Mouse (Mus musculus): Measurements from ENCODE around the gene Tmem145. TPM values are rescaled to one million over a fixed set of nuclear protein-coding genes. Genes with fewer than 3 reads are reported as not detected.
A peak's percentile ranks its signal among the peaks of the same experiment; 100 is the strongest.
"Not testable (repeated sequence)": the region's sequence is repeated elsewhere in the genome, so short reads cannot be mapped to it uniquely, and the experiment has no call there.

Gene Tmem145
- total RNA-seq (2021), result 10 to 100 TPM; 66.4 to 70.3 TPM
- long read RNA-seq, transcript Tmem145-201 (15 exons, 2,298 nt), result major isoform, 22 of 60 reads
- long read RNA-seq, partial matches to known transcripts, result 22 of 60 reads
- long read RNA-seq, other reads (novel, unspliced or antisense), result 13 of 60 reads

- DNase-seq (ENCODE audit: low spot score in 2 of 2), result peak; percentile 49 to 57
These were observed at the start of gene Tmem145 for GRCm38 (mm10) chr7:25305956-25306613. Gene Tmem145 (plus strand): TSS chr7:25306106.

DNA sequence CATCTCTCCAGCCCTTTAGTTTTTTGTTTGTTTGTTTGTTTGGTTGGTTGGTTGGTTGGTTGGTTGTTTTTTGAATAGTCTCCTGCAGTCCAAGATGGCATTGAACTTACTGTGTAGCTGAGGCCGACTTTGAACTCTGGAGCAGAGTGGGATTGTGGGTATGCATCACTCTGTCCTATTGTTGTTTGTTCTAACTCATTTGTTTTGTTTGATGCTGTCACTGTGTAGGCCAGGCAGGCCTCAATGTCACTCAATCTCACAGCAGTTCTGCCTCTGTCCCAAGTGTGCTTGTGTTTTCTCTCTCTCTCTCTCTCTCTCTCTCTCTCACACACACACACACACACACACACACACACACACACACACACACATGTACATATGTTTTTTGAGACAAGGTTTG, 44.0 kb upstream of the Tmem145 start:
- DNase-seq (ENCODE audit: low spot score in 2 of 2), result no peak

GRCm38 (mm10) chr7:25263968-25264870, 41.7 kb upstream of the Tmem145 start:
- DNase-seq (ENCODE audit: low spot score in 2 of 2), result no peak

DNA sequence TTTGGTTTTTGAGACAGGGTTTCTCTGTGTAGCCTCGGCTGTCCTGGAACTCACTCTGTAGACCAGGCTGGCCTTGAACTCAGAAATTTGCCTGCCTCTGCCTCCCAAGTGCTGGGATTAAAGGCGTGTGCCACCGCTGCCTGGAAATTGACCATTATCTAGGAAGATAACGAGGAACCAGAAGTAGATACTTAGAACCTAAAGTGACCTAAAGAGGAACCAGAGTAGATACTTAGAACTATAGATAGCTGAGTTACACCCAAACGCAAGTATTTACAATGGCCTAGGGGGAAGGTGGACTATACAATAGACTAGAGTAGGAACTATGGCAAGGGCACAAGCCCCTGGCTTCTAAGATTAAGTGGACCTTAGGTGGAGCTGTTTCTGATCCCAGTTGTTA, 40.2 kb upstream of the Tmem145 start:
- not testable (repeated sequence) for DNase-seq (ENCODE audit: low spot score in 2 of 2)

DNA sequence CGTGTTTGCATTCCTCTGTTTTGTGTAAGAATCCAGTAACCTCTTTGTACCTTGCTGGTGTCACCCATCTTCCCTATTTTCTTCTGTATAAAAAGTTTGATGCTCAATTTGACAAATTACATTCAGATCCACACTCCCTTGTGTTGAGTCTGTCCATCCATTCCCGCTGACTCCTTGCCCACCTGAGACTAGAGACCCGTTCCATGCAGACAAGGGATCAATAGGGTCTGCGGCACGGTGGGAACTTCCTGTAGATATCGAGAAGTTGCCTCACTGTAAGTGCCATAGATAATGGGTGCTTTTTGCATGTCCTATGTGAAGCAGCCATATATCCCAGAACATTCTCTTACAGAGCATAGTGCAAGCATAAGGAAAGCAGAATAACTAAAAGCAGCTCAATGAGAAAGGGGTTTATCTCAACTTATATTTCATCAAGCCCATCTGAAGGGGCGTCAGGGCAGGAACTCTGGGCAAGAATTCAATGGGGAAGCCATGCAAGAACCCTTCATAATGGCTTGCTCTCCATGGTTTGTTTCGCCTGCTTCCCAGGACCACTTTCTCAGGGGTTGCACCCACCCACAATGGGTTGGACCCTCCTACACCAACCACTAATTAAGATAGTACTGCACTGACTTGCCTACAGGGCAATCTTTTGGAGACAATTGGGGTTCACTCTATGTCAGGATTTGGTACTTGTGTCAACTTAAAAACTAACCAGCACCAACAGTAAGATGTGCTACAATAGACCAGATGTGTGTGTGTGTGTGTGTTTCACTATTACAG, 39.5 kb upstream of the Tmem145 start:
- DNase-seq (ENCODE audit: low spot score in 2 of 2), result no peak

DNA sequence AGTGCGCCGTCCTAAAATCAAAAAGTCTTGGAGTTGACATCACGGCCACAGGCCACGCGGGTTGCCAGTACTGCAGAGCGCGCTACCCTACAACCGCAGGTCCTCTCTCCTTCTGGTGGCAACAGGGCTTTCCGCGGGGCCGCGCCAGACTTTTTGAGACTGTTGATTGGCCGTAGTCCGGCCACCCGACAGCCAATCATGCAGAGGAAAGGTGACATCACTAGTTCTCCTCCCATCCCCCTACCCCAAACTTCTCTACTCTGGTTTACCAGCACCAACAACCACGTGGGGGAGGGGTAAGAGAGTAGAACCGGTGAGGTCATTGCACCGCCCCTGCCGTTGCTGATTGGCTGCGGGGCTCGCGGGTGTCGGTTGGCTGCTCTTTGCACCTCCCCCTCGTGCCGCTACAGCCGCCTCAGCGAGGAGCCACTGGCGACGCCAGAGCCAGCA, 38.6 kb upstream of the Tmem145 start, which contains the start of gene Cic:
Gene Cic, plus strand, starts transcription at position 404 of the 450 bp plus-strand sequence.
- peak; percentile 98 for DNase-seq (ENCODE audit: low spot score in 2 of 2)

- peak; percentile 97 to 99 for DNase-seq (ENCODE audit: low spot score in 2 of 2)
These were observed 38.0 kb upstream of the Tmem145 start for GRCm38 (mm10) chr7:25267751-25268463.

DNA sequence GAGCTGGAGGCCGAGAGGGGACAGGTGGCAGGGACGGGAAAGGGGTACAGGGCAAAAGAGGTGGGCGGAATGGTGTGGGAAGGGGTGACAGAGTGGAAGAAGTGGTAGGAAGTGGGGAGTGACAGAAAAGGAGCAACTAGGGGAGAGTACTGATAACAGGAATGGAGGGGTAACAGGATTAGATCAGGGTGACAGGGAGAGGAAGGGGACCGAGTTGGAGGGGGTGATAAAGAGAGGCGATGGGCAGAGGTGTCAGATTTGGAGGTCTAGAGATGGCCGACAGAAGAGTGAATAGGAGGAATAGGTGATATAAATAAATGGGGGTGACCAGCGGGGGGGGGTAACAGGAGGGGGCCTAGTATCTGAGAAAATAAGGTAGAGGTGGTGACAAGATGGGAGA, 37.3 kb upstream of the Tmem145 start:
- DNase-seq (ENCODE audit: low spot score in 2 of 2), result no peak

DNA sequence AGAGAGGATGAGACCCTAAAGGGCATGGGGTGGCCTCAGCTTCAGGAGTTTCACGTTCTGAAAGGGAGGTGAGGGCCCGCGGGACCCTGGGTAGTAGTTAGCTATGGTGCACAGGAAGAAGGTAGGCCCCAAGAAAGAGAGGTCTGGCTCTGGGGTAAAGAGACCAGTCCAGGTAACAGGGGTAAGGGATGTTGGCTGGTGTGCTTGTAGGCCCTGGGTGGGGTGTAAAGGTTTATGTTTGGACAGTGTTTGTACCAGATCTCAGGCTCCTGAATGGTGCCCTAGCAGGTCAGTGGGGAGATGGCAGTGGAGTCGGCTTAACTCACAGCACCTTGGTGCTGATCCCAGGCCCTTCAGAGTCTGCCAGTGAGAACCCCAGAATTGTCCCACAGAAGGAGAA, 36.9 kb upstream of the Tmem145 start:
- no peak for DNase-seq (ENCODE audit: low spot score in 2 of 2)

GRCm38 (mm10) chr7:25269545-25270271, 36.2 kb upstream of the Tmem145 start:
- DNase-seq (ENCODE audit: low spot score in 2 of 2), result peak; percentile 9 to 12

GRCm38 (mm10) chr7:25270652-25271633, 35.0 kb upstream of the Tmem145 start:
- DNase-seq (ENCODE audit: low spot score in 2 of 2), result peak in 1 of 2 experiments; percentile 11

- DNase-seq (ENCODE audit: low spot score in 2 of 2), result no peak
These were observed 34.1 kb upstream of the Tmem145 start for GRCm38 (mm10) chr7:25271651-25272444.

DNA sequence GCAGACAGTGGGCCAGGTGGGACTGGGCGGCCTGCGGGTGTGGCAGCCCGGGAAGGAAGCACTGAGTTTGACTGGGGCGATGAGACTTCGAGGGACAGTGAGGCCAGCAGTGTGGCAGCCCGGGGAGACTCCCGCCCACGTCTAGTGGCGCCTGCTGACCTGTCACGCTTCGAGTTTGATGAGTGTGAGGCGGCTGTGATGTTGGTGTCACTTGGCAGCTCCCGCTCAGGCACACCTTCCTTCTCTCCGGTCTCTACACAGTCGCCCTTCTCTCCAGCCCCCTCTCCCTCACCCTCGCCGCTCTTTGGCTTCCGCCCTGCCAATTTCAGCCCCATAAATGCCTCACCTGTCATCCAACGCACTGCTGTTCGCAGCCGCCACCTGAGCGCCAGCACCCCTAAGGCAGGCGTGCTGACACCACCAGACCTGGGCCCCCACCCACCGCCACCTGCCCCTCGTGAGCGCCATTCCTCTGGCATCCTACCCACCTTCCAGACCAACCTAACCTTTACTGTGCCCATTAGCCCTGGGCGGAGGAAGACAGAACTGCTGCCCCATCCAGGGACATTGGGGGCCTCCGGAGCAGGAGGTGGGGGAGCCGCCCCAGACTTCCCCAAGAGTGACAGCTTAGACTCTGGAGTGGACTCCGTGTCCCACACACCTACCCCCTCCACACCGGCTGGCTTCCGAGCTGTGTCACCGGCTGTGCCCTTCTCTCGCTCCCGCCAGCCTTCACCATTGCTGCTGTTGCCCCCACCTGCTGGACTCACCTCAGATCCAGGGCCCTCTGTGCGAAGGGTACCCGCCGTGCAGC, 33.3 kb upstream of the Tmem145 start:
- no peak for DNase-seq (ENCODE audit: low spot score in 2 of 2)

DNA sequence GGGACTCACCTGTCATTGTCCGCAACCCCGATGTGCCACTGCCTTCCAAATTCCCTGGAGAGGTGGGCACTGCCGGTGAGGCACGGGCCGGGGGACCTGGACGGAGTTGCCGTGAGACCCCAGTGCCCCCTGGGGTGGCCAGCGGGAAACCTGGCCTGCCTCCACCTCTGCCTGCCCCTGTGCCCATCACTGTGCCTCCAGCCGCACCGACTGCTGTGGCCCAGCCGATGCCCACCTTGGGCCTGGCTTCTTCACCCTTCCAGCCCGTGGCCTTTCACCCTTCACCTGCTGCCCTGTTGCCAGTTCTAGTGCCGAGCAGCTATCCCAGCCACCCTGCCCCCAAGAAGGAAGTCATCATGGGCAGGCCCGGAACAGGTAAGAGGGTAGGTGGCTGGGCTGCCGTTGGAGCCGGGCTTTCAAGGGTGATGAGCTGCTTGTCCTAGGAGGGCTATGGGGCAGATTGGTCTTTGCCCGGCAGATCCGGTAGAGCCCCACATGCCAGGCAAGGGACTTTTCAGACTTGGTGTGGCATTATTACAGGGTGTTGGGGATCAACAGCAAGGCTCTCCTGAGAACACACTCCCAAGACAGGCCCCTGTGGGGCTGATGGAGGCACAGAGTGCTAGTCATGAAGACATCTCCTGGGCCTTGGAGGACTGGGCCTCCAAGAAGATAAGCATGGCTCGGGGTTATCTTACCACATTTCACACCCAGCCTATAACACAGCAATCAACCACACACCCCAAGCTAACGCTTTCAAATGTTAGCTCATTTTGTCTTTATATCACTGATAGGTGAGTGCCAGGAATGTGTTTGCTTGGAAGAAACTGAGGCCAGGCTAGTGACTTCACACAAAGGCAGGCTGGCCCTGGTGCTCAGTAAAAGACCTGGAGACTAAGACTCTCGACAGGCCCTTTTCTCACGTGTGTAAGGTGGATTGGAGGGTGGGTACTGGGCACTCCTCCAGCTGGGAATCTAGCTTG, 32.4 kb upstream of the Tmem145 start:
- peak in 1 of 2 experiments; percentile 10 for DNase-seq (ENCODE audit: low spot score in 2 of 2)

DNA sequence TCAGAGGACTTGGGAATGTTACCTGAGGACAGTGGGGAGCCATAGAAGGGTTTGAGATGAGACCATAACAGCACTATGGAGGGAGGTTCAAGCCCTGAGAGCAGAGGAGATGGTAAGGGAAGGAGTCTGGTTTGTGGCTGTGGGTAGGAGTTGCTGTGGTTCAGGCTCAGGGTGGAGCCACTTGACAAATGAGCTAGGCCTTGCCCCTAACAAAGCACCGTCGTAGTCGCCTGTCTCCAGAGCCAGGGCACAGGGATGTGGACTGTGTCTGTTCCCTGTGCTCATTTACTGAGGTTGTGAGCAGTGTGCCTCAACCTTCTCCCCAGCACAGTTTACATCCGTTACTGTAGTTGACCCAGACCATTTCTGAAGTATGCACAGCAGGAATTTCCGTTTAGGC, 31.3 kb upstream of the Tmem145 start:
- DNase-seq (ENCODE audit: low spot score in 2 of 2), result no peak

DNA sequence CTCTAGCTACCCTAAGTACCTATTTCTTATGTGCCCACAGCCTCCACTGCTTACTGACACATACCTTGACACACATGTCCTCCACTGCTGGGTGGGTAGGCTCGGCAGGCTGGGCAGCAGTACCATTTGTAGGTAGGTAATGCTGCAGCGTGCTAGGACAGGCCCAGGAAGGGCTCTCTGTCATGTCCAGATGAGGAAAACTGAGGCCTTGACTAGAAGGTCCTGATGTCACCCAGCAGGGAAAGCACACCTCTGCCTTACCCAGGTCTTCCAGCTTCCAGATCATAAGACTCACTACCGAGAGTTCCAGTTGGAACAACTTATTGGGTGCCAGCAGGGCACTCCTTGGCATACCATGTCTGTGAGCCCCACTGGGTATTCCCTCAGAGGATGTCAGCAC, 30.9 kb upstream of the Tmem145 start:
- no peak for DNase-seq (ENCODE audit: low spot score in 2 of 2)
